12 mouse cellular contexts compared by ENCODE assay signal in the genomic region with DNA sequence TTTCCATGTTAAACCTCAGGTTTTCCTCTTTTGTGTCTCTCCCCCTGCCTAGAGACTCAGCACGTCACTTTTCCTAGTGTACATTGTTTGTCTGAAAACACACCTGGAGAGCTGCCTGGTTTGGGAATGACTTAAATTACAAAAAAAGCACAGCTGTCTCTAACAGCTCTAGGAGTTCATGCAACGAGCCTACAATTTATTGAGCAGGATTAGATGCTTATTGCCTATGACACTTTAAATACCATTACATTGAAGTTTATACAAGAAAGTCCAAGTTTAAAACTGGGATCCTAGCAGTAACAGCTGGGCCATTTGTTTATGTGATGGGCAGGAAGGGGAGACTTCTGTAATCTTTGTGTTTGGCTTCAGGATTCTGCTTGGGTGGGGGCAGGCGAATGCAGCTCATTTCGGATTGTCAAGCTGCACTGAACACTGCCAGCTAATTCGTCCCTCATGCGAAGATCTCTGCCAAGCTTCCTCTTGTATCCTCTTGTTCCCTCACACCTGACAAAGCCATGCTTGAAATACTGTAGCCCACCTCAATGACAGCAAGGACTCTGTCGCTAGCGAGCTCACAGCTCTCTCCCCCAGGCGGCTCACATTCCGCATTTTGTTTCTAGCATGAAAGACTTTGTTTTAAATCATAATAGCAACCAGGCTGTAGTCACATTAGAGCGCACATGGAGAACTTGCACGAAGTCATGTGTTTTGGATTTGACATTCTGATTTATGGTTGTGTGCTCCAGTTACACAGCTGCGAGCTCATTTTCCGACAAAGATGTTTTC.
DNase-seq lines count a peak whose midpoint lies in the region; ATAC-seq lines count a peak whose summit lies in the region.
"Had no signal": no experiment of that assay in that cellular context is flagged by ENCODE, and none has a peak within 500 bp of the region (broad histone marks: within the 10 kb centered on the region; RNA-seq: fewer than 3 reads in every experiment).

No protein-coding gene starts in this region.

- H3K27ac ChIP-seq in embryonic facial prominence, embryonic 15.5 days (replicated peaks): peak overlapping the region; percentile 73
- H3K27ac ChIP-seq in limb, embryonic 11.5 days (replicated peaks; ENCODE audit: low read depth, low read length): no peak overlapping the region
- H3K27ac ChIP-seq in stomach, embryonic 15.5 days: peak overlapping the region; percentile 71; the same call in 1 of the 2 replicates

- H3K4me2 ChIP-seq in embryonic facial prominence, embryonic 15.5 days (replicated peaks): peak overlapping the region; percentile 31
- H3K4me2 ChIP-seq in limb, embryonic 11.5 days (ENCODE audit: low read depth, severe bottlenecking): no peak overlapping the region; the same call in 1 of the 2 replicates
- H3K4me2 ChIP-seq in stomach, embryonic 15.5 days: peak overlapping the region; percentile 30; the same call in 1 of the 2 replicates

- no peaks in the 10 kb centered on the region for H3K36me3 ChIP-seq in embryonic facial prominence, embryonic 15.5 days
- H3K36me3 ChIP-seq in limb, embryonic 11.5 days (ENCODE audit: control insufficient read depth, insufficient read depth, low read length): no peaks in the 10 kb centered on the region
- H3K36me3 ChIP-seq in stomach, embryonic 15.5 days: no peaks in the 10 kb centered on the region
- H3K36me3 ChIP-seq: G1E had no signal

- no peaks in the 10 kb centered on the region for H3K27me3 ChIP-seq in embryonic facial prominence, embryonic 15.5 days
- no peaks in the 10 kb centered on the region for H3K27me3 ChIP-seq in limb, embryonic 11.5 days (ENCODE audit: control insufficient read depth, insufficient read depth, low read length)
- H3K27me3 ChIP-seq in stomach, embryonic 15.5 days (replicated peaks): no peaks in the 10 kb centered on the region

- H3K9ac ChIP-seq in embryonic facial prominence, embryonic 15.5 days: no peak overlapping the region
- H3K9ac ChIP-seq in limb, embryonic 11.5 days (ENCODE audit: low read length): no peak overlapping the region
- no peak overlapping the region for H3K9ac ChIP-seq in stomach, embryonic 15.5 days

- peak; percentile 10 to 19 for DNase-seq in layer of hippocampus, postnatal 10 days (ENCODE audit: low spot score in 2 of 2)
- DNase-seq in layer of hippocampus, adult 9-10 months (ENCODE audit: low spot score): no peak
- DNase-seq in limb, embryonic 11.5 days (ENCODE audit: low spot score): peak; percentile 68
- DNase-seq in right cerebral cortex, postnatal 25 days: no peak
- no peak for DNase-seq in right cerebral cortex, postnatal 10 days (ENCODE audit: low spot score in 2 of 2)
- DNase-seq: cerebellum, postnatal 14 days; gastrocnemius, postnatal 14 days; left cerebral cortex, postnatal 4 days had no signal

- H3K4me3 ChIP-seq in embryonic facial prominence, embryonic 15.5 days (replicated peaks): no peak overlapping the region
- no peak overlapping the region for H3K4me3 ChIP-seq in limb, embryonic 11.5 days (ENCODE audit: low read depth, low read length)
- no peak overlapping the region for H3K4me3 ChIP-seq in stomach, embryonic 15.5 days (replicated peaks)

- 15% methylated on average over 14 of the region's 14 CpGs for WGBS in embryonic facial prominence, embryonic 15.5 days
- WGBS in limb, embryonic 11.5 days: 22% methylated on average over 14 of the region's 14 CpGs
- WGBS in stomach, embryonic 15.5 days: 36% methylated on average over 14 of the region's 14 CpGs

- H3K4me1 ChIP-seq in embryonic facial prominence, embryonic 15.5 days: peaks cover 43% of the 10 kb centered on the region
- peaks cover 14% of the 10 kb centered on the region; the same call in 1 of the 2 replicates for H3K4me1 ChIP-seq in limb, embryonic 11.5 days (ENCODE audit: control insufficient read depth, insufficient read depth, low read length)
- H3K4me1 ChIP-seq in stomach, embryonic 15.5 days: peaks cover 11% of the 10 kb centered on the region

- ATAC-seq in embryonic facial prominence, embryonic 15.5 days (ENCODE audit: insufficient number of reproducible peaks, low FRiP score, low TSS enrichment, low read depth): peak; percentile 70
- peak; percentile 80 for ATAC-seq in limb, embryonic 11.5 days (ENCODE audit: insufficient number of reproducible peaks, low FRiP score, low TSS enrichment, low read depth)
- peak; percentile 43; the same call in 1 of the 2 replicates for ATAC-seq in stomach, embryonic 15.5 days (ENCODE audit: insufficient read depth, low FRiP score, low read depth)
- ATAC-seq: inflammation-experienced regulatory T-cells, adult 6 months had no signal

- no peaks in the 10 kb centered on the region for H3K9me3 ChIP-seq in embryonic facial prominence, embryonic 15.5 days (replicated peaks)
- no peaks in the 10 kb centered on the region for H3K9me3 ChIP-seq in limb, embryonic 11.5 days (ENCODE audit: control insufficient read depth, low read length)
- H3K9me3 ChIP-seq in stomach, embryonic 15.5 days: no peaks in the 10 kb centered on the region
- H3K9me3 ChIP-seq: G1E had no signal

Comparison
In these comparisons a context has a peak if more than half of its experiments do, and no peak if none do; other contexts are left out.
1. DNase-seq: peak in layer of hippocampus, postnatal 10 days (2 of 2) and limb, embryonic 11.5 days (single experiment); none in layer of hippocampus, adult 9-10 months (single experiment), right cerebral cortex, postnatal 25 days (single experiment) and right cerebral cortex, postnatal 10 days (0 of 2).
2. Peak in every context shown above with its lines, with median percentiles within 50 percentile points of each other: ATAC-seq.